Mouse (Mus musculus) C2C12 (cell line): ENCODE measurements around the gene Tff3.

ENCODE experiments used
- CEBPB ChIP-seq: IDR thresholded peaks from one replicate; pipeline ENCODE4 v1.6.1; 2011; ENCODE audit warnings: low read depth, mild to moderate bottlenecking, control low read depth, moderate library complexity
- CTCF ChIP-seq: IDR thresholded peaks from one replicate; pipeline ENCODE4 v1.5.1; 2011; ENCODE audit not compliant: control insufficient read depth, insufficient read depth, insufficient read length
- MAX ChIP-seq: IDR thresholded peaks from one replicate; pipeline ENCODE4 v1.6.1; 2011; ENCODE audit warnings: mild to moderate bottlenecking, control low read depth
- USF1 ChIP-seq: IDR thresholded peaks from one replicate; pipeline ENCODE4 v1.6.1; 2011; ENCODE audit warnings: low read depth, mild to moderate bottlenecking, control low read depth, moderate library complexity

DNA sequence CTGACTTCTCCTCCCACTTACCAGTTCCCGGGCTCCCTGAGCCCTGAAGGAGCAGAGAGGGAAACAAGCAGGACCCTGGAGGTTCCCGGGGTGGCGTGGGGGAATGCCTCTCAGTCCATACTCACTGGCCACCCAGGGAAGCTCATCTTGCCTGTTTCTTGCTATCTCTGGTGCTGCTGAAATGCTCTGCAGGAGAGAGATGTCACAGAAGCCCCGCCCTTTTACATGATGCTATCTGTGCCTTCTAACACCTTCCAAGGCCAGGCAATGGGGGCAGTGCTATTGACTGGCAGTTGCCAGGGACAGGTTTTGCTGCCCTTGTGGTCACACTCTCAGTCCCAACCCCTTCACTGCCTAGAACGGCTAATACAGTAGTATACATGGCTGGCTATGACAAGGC lies 30.7 kb downstream of the Tff3 start:
- no peak for TF ChIP-seq MAX
- no peak for TF ChIP-seq CTCF
- no peak for TF ChIP-seq USF1
- no peak for TF ChIP-seq CEBPB
